Mouse (Mus musculus) small intestine, adult 2 months (tissue): ENCODE data around the gene Nmnat2.

Experiments
- CTCF ChIP-seq: fragments of 200-500 bp; IDR thresholded peaks from 2 replicates; pipeline ENCODE4 v1.5.1; 2012; ENCODE audit warnings: low read depth, mild to moderate bottlenecking, control low read depth, inconsistent platforms, low read length, moderate library complexity, mixed read lengths; ENCODE audit not compliant: insufficient replicate concordance, insufficient read length; ENCODE audit errors: extremely low read depth
- POLR2A ChIP-seq: fragments of 200-500 bp; IDR thresholded peaks from 2 replicates; pipeline ENCODE4 v1.6.1; 2012; ENCODE audit warnings: low read depth, mild to moderate bottlenecking, control low read depth, inconsistent platforms, low read length, moderate library complexity

DNA sequence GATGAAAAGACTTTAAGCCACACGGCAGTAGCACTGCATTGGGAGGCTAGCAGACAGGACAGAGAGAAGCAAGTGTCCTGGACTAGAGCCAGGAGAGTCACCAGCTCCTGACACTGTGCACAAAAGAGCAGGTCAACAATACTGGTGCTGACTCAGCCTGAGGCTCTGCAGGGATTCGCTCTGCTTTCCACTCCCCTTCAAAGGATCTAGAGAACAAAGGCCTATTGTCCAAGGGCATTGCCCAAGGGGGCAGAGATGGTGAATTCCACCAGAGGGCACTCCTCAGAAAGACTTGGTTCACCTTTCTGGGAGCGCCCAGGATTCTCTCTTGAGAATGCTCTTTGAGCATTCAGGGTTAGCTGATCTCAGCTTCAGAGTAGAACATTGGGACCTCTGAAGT is 85.3 kb downstream of the Nmnat2 start:
- peak; percentile 36; the same call in 1 of the 2 replicates for TF ChIP-seq CTCF
- no peak for TF ChIP-seq POLR2A
